Mouse (Mus musculus) gastrocnemius, adult 18-20 months (tissue): ENCODE measurements around the gene Myh2. TPM values are rescaled to one million over a fixed set of nuclear protein-coding genes. Genes with fewer than 3 reads are reported as not detected.

Experiments
- DNase-seq: peaks from one replicate; pipeline ENCODE4 v3.0.0; 2021; ENCODE audit warnings: low spot score
- total RNA-seq, 2 experiments: library from RNA; stranded (reverse); gene quantifications; 2 replicates each; pipeline ENCODE4 v1.2.3; 2021

The Myh2 gene
- total RNA-seq, 2 experiments from 2014 or later: 2,421 to 2,564 TPM

GRCm38 (mm10) chr11:67151651-67152630 lies 18.9 kb upstream of the Myh2 start:
- no peak for DNase-seq

- DNase-seq: peak; percentile 70
Measured at GRCm38 (mm10) chr11:67153123-67153522, 17.7 kb upstream of the Myh2 start.

- DNase-seq: no peak
Measured at GRCm38 (mm10) chr11:67153843-67154242, 17.0 kb upstream of the Myh2 start.

- no peak for DNase-seq
Measured at GRCm38 (mm10) chr11:67155650-67156049, 15.2 kb upstream of the Myh2 start.

GRCm38 (mm10) chr11:67160131-67160530 lies 10.7 kb upstream of the Myh2 start:
- no peak for DNase-seq

- DNase-seq: peak; percentile 38
Measured at GRCm38 (mm10) chr11:67163701-67164100, 7.1 kb upstream of the Myh2 start.

GRCm38 (mm10) chr11:67164851-67165250 lies 6.0 kb upstream of the Myh2 start:
- no peak for DNase-seq

GRCm38 (mm10) chr11:67169301-67169700 lies 1.5 kb upstream of the Myh2 start:
- DNase-seq: no peak

- DNase-seq: no peak
Measured at GRCm38 (mm10) chr11:67172439-67172838, 1.6 kb downstream of the Myh2 start.

GRCm38 (mm10) chr11:67176376-67176775 lies 5.5 kb downstream of the Myh2 start:
- no peak for DNase-seq

GRCm38 (mm10) chr11:67190316-67190715 lies 19.5 kb downstream of the Myh2 start:
- no peak for DNase-seq

GRCm38 (mm10) chr11:67190814-67191213 lies 20.0 kb downstream of the Myh2 start:
- no peak for DNase-seq

GRCm38 (mm10) chr11:67191496-67191895 lies 20.7 kb downstream of the Myh2 start:
- no peak for DNase-seq

- DNase-seq: no peak
Measured at GRCm38 (mm10) chr11:67199321-67199720, 28.5 kb downstream of the Myh2 start.

GRCm38 (mm10) chr11:67199752-67200151 lies 28.9 kb downstream of the Myh2 start, which contains the start of gene Myh1:
Gene Myh1 (plus strand): TSS chr11:67200052.
- no peak for DNase-seq

GRCm38 (mm10) chr11:67204766-67205165 lies 33.9 kb downstream of the Myh2 start:
- DNase-seq: peak; percentile 63

GRCm38 (mm10) chr11:67221803-67222202 lies 51.0 kb downstream of the Myh2 start:
- DNase-seq: no peak

GRCm38 (mm10) chr11:67224466-67224865 lies 53.6 kb downstream of the Myh2 start:
- no peak for DNase-seq

- DNase-seq: no peak
Measured at GRCm38 (mm10) chr11:67228731-67229130, 57.9 kb downstream of the Myh2 start.

GRCm38 (mm10) chr11:67229166-67229565 lies 58.3 kb downstream of the Myh2 start:
- DNase-seq: no peak

GRCm38 (mm10) chr11:67229946-67230345 lies 59.1 kb downstream of the Myh2 start:
- DNase-seq: peak; percentile 73

- DNase-seq: peak; percentile 88
Measured at GRCm38 (mm10) chr11:67235639-67236358, 65.0 kb downstream of the Myh2 start.
